In the genomic region with DNA sequence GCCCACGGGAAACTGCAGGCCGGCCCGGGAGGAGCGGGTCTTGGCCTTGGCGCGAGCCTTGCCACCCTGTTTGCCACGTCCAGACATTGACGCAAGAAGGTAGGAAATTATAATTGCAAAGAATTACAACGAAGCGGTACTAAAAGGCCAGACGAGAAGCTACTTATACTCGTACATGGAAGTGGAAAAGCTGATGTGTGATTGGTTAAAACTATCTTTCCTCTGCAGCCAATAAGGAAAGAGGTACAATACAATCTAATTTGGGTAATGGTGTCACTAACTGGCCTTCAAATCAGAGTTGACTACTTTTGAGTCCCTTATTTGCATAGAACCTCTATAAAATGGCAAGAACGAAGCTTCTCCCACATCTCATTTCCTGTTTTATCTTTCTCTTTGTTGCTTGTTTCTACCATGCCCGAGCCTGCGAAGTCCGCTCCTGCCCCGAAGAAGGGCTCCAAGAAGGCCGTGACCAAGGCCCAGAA, we compare ENCODE assay signal across 8 mouse cellular contexts. TPM values are rescaled to one million over a fixed set of nuclear protein-coding genes. Genes with fewer than 3 reads are reported as not detected.
DNase-seq lines count a peak whose midpoint lies in the region; ATAC-seq and TF ChIP-seq lines count a peak whose summit lies in the region.

A gene (minus strand): TSS at position 199 of the 482 bp plus-strand sequence.
A gene (plus strand): TSS at position 375 of the 482 bp plus-strand sequence.

- H3K9me3 ChIP-seq in heart, embryonic 15.5 days (replicated peaks) = no peaks in the 10 kb centered on the region
- no peaks in the 10 kb centered on the region for H3K9me3 ChIP-seq in liver, embryonic 13.5 days (replicated peaks)

- no peak for TF ChIP-seq POLR2A in testis, adult 2 months (IDR thresholded peaks at IDR 0.05; ENCODE audit: control insufficient read depth, low read depth, low read length)

- peak within 1 kb of the TSS; percentile 58 for H3K9ac ChIP-seq in heart, embryonic 15.5 days
- H3K9ac ChIP-seq in liver, embryonic 13.5 days = peak within 1 kb of the TSS; percentile 92

- peak within 1 kb of the TSS; percentile 97 for H3K27ac ChIP-seq in heart, embryonic 15.5 days
- H3K27ac ChIP-seq in liver, embryonic 13.5 days = peak within 1 kb of the TSS; percentile 96
- H3K27ac ChIP-seq in testis, adult 2 months (ENCODE audit: control insufficient read depth, insufficient read depth, low read depth, low read length) = peak within 1 kb of the TSS; percentile 62; the same call in 1 of the 2 replicates

- peak within 1 kb of the TSS; percentile 73 for H3K4me2 ChIP-seq in heart, embryonic 15.5 days
- H3K4me2 ChIP-seq in liver, embryonic 13.5 days = peak within 1 kb of the TSS; percentile 81

- no peak for TF ChIP-seq CTCF in testis, adult 2 months (IDR thresholded peaks at IDR 0.05; ENCODE audit: control insufficient read depth, insufficient read depth, insufficient replicate concordance, low read depth, low read length)

- no peaks in the 10 kb centered on the region for H3K36me3 ChIP-seq in heart, embryonic 15.5 days
- H3K36me3 ChIP-seq in liver, embryonic 13.5 days = no peaks in the 10 kb centered on the region
- H3K36me3 ChIP-seq in testis, adult 2 months (ENCODE audit: control insufficient read depth, insufficient read depth, low read length) = no peaks in the 10 kb centered on the region

- no peaks in the 10 kb centered on the region for H3K27me3 ChIP-seq in heart, embryonic 15.5 days
- H3K27me3 ChIP-seq in liver, embryonic 13.5 days = no peaks in the 10 kb centered on the region
- no peaks in the 10 kb centered on the region for H3K27me3 ChIP-seq in testis, adult 2 months (ENCODE audit: control insufficient read depth, insufficient read depth, low read length)

- ATAC-seq in heart, embryonic 15.5 days (replicated peaks; ENCODE audit: insufficient number of reproducible peaks, insufficient read depth, low FRiP score, low read depth) = peak; percentile 86
- ATAC-seq in liver, embryonic 13.5 days (ENCODE audit: low read depth) = peak; percentile 78

- H3K4me1 ChIP-seq in heart, embryonic 15.5 days (replicated peaks) = peaks cover 28% of the 10 kb centered on the region
- peaks cover 33% of the 10 kb centered on the region for H3K4me1 ChIP-seq in liver, embryonic 13.5 days (replicated peaks)
- H3K4me1 ChIP-seq in testis, adult 2 months (ENCODE audit: control insufficient read depth, insufficient read depth, low read length) = peaks cover 4% of the 10 kb centered on the region

- under 1% methylated on average over 18 of the region's 18 CpGs for WGBS in heart, embryonic 15.5 days
- WGBS in liver, embryonic 13.5 days (ENCODE audit: insufficient replicate concordance) = under 1% methylated on average over 18 of the region's 18 CpGs

- peak within 1 kb of the TSS; percentile 54 for H3K4me3 ChIP-seq in heart, embryonic 15.5 days
- H3K4me3 ChIP-seq in liver, embryonic 13.5 days (replicated peaks) = peak within 1 kb of the TSS; percentile 64
- H3K4me3 ChIP-seq in testis, adult 2 months (ENCODE audit: control insufficient read depth, low read depth, low read length) = peak within 1 kb of the TSS; percentile 44

- DNase-seq in ES-CJ7 (ENCODE audit: low read depth, low spot score) = peak; percentile 98
- peak; percentile 96 for DNase-seq in brain, embryonic 18.5 days (ENCODE audit: low read depth, low spot score)
- DNase-seq in fat pad, adult 2 months (ENCODE audit: extremely low read depth, low read depth, low spot score) = peak; percentile 97
- peak; percentile 76 for DNase-seq in kidney, postnatal 14 days
- peak; percentile 88 for DNase-seq in liver, embryonic 13.5 days
- DNase-seq in natural killer cell, adult 2 months (ENCODE audit: low spot score in 2 of 2) = peak; percentile 71 to 75

RNA-seq across cellular contexts. Expression of the first gene that starts in this region (rescaled TPM):
- 33.7 and 35.5 TPM in 2 replicates for polyA plus RNA-seq in heart, embryonic 15.5 days (2015; fragmentation: Nextera tagmentation; extraction: Ambion mirVana)
- polyA plus RNA-seq in liver, embryonic 13.5 days (2015; fragmentation: Nextera tagmentation; extraction: Ambion mirVana) = 95.0 and 121 TPM in 2 replicates
- 0.34 and 0.36 TPM in 2 replicates for polyA plus RNA-seq in testis, adult 2 months (2012; rRNA removed)

RNA-seq across cellular contexts. Expression of the second gene that starts in this region (rescaled TPM):
- polyA plus RNA-seq in heart, embryonic 15.5 days (2015; fragmentation: Nextera tagmentation; extraction: Ambion mirVana) = 4.3 and 4.6 TPM in 2 replicates
- polyA plus RNA-seq in liver, embryonic 13.5 days (2015; fragmentation: Nextera tagmentation; extraction: Ambion mirVana) = 6.5 and 14.1 TPM in 2 replicates
- 6.8 and 7.8 TPM in 2 replicates for polyA plus RNA-seq in testis, adult 2 months (2012; rRNA removed)

Comparison
In these comparisons a context has a peak if more than half of its experiments do, and no peak if none do; other contexts are left out.
1. Peak in every context shown above with its lines: DNase-seq, ATAC-seq, H3K4me3 ChIP-seq and H3K27ac ChIP-seq.
2. RNA of the first gene that starts in this region (polyA plus RNA-seq): 95.0 to 121 TPM in liver, embryonic 13.5 days and 33.7 to 35.5 TPM in heart, embryonic 15.5 days; 0.34 to 0.36 TPM in testis, adult 2 months; every median in the first group is over 10 times any median in the second.